Mouse (Mus musculus): ENCODE results near the gene Dnaaf1.

DNA sequence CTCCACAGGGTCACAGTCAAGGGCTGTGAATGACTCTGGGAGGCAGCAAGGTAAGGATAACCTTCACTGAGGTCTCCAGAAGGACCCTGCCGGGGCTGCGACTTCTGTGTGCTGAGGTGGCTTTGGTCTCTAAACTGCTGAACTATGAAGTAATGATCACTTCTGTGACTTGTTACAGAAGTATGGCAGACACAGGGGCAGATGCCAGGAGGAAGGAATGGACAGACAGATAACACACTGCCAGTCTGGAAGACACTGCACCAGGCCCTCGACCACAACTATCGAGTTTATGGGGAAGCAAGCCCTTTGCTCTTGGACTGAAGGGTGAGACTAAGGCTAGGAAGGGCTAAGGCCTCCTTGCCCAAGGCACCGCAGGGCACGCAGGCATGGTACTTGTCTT lies 3.9 kb upstream of the Dnaaf1 start:
- TF ChIP-seq POLR2A (IDR thresholded peaks at IDR 0.05; ENCODE audit: insufficient read depth, low read depth, low read length) (no peak), CTCF (IDR thresholded peaks at IDR 0.05; ENCODE audit: insufficient read depth, low read depth, low read length) (no peak)
